ENCODE assay signal across 18 mouse cellular contexts in the genomic region with DNA sequence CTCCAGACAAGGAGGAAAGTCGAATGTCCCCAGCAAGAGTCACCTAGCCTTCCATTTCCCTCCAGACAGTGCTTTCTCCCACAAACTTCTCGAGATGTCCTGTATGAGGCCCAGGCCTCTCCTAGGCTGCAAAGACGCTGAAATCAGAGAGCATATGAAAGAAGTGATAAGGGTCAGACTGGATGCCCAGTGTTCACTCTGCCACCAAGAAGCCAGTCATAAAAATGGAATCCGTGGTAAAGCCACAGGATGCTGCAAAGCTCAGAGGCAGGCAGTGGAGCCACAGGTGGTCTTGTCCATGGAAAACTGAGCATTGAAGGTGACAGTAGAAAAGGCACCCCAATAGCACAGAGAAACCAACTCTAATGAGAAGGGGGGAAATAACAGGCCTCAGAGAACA. TPM values are rescaled to one million over a fixed set of nuclear protein-coding genes. Genes with fewer than 3 reads are reported as not detected.
DNase-seq lines count a peak whose midpoint lies in the region; ATAC-seq lines count a peak whose summit lies in the region.
"Had no signal": no experiment of that assay in that cellular context is flagged by ENCODE, and none has a peak within 500 bp of the region (broad histone marks: within the 10 kb centered on the region; RNA-seq: fewer than 3 reads in every experiment).

No protein-coding gene starts in this region.

- H3K4me3 ChIP-seq in forebrain, embryonic 11.5 days (ENCODE audit: low read depth, low read length): no peak overlapping the region
- H3K4me3 ChIP-seq in forebrain, embryonic 10.5 days: no peak overlapping the region
- H3K4me3 ChIP-seq in midbrain, embryonic 13.5 days (replicated peaks): no peak overlapping the region
- H3K4me3 ChIP-seq in midbrain, embryonic 10.5 days: no peak overlapping the region
- peak overlapping the region; percentile 78 for H3K4me3 ChIP-seq in forebrain, embryonic 16.5 days (replicated peaks; ENCODE audit: low read length)
- peak overlapping the region; percentile 83; the same call in 1 of the 2 replicates for H3K4me3 ChIP-seq in neural tube, embryonic 13.5 days
- H3K4me3 ChIP-seq: heart, embryonic 13.5 days; intestine, embryonic 15.5 days; myocyte had no signal

- H3K4me2 ChIP-seq in forebrain, embryonic 11.5 days (ENCODE audit: low read depth, low read length, severe bottlenecking): no peak overlapping the region
- peak overlapping the region; percentile 84 for H3K4me2 ChIP-seq in midbrain, embryonic 13.5 days (replicated peaks)
- peak overlapping the region; percentile 65 for H3K4me2 ChIP-seq in forebrain, embryonic 16.5 days (ENCODE audit: low read length)
- H3K4me2 ChIP-seq in neural tube, embryonic 13.5 days: peak overlapping the region; percentile 78
- H3K4me2 ChIP-seq: heart, embryonic 13.5 days; intestine, embryonic 15.5 days; liver, embryonic 11.5 days had no signal

- ATAC-seq in forebrain, embryonic 11.5 days (replicated peaks; ENCODE audit: low FRiP score): no peak
- no peak for ATAC-seq in midbrain, embryonic 13.5 days
- no peak for ATAC-seq in forebrain, embryonic 16.5 days
- ATAC-seq in neural tube, embryonic 13.5 days (ENCODE audit: low read depth): no peak
- ATAC-seq: intestine, embryonic 15.5 days had no signal

- peaks cover 5% of the 10 kb centered on the region; the same call in 1 of the 2 replicates for H3K4me1 ChIP-seq in forebrain, embryonic 11.5 days (replicated peaks; ENCODE audit: control insufficient read depth, insufficient read depth, low read length)
- peaks cover 28% of the 10 kb centered on the region for H3K4me1 ChIP-seq in forebrain, embryonic 10.5 days
- peaks cover 26% of the 10 kb centered on the region for H3K4me1 ChIP-seq in midbrain, embryonic 13.5 days (replicated peaks)
- peaks cover 27% of the 10 kb centered on the region for H3K4me1 ChIP-seq in midbrain, embryonic 10.5 days
- H3K4me1 ChIP-seq in forebrain, embryonic 16.5 days (replicated peaks; ENCODE audit: control insufficient read depth, insufficient read depth, low read length): peaks cover 33% of the 10 kb centered on the region
- peaks cover 37% of the 10 kb centered on the region for H3K4me1 ChIP-seq in neural tube, embryonic 13.5 days (replicated peaks)

- no peaks in the 10 kb centered on the region for H3K36me3 ChIP-seq in forebrain, embryonic 11.5 days (ENCODE audit: control insufficient read depth, insufficient read depth, low read length)
- H3K36me3 ChIP-seq in forebrain, embryonic 10.5 days (replicated peaks): no peaks in the 10 kb centered on the region
- H3K36me3 ChIP-seq in midbrain, embryonic 13.5 days: no peaks in the 10 kb centered on the region
- H3K36me3 ChIP-seq in midbrain, embryonic 10.5 days: no peaks in the 10 kb centered on the region
- H3K36me3 ChIP-seq in forebrain, embryonic 16.5 days (ENCODE audit: control insufficient read depth, insufficient read depth): no peaks in the 10 kb centered on the region
- no peaks in the 10 kb centered on the region for H3K36me3 ChIP-seq in neural tube, embryonic 13.5 days
- H3K36me3 ChIP-seq: heart, embryonic 13.5 days; intestine, embryonic 15.5 days had no signal

- peak; percentile 35 for DNase-seq in forebrain, embryonic 11.5 days (ENCODE audit: low spot score)
- DNase-seq in forebrain, embryonic 10.5 days (ENCODE audit: extremely low spot score, low spot score): no peak
- DNase-seq in midbrain, embryonic 10.5 days (ENCODE audit: low spot score): no peak
- no peak for DNase-seq in frontal cortex, postnatal 10 days (ENCODE audit: low spot score in 2 of 2)
- DNase-seq in lung, postnatal 4 days: no peak
- DNase-seq: cerebellum, adult 9-11 months; embryo, embryonic 11 days; kidney, adult 9 months; kidney, postnatal 25 days; lung, adult 18-20 months; thymus, postnatal 25 days had no signal

- WGBS in forebrain, embryonic 11.5 days: 68% methylated on average over 4 of the region's 4 CpGs
- WGBS in forebrain, embryonic 10.5 days: 71% methylated on average over 4 of the region's 4 CpGs
- 74% methylated on average over 4 of the region's 4 CpGs for WGBS in midbrain, embryonic 13.5 days
- WGBS in midbrain, embryonic 10.5 days: 65% methylated on average over 4 of the region's 4 CpGs
- WGBS in forebrain, embryonic 16.5 days: 76% methylated on average over 4 of the region's 4 CpGs
- WGBS in neural tube, embryonic 13.5 days: 75% methylated on average over 4 of the region's 4 CpGs

- H3K9me3 ChIP-seq in forebrain, embryonic 11.5 days (ENCODE audit: control insufficient read depth, low read length): no peaks in the 10 kb centered on the region
- no peaks in the 10 kb centered on the region for H3K9me3 ChIP-seq in forebrain, embryonic 10.5 days
- no peaks in the 10 kb centered on the region for H3K9me3 ChIP-seq in midbrain, embryonic 13.5 days
- H3K9me3 ChIP-seq in midbrain, embryonic 10.5 days (replicated peaks): no peaks in the 10 kb centered on the region
- no peaks in the 10 kb centered on the region for H3K9me3 ChIP-seq in forebrain, embryonic 16.5 days (ENCODE audit: control insufficient read depth, low read length)
- no peaks in the 10 kb centered on the region for H3K9me3 ChIP-seq in neural tube, embryonic 13.5 days
- H3K9me3 ChIP-seq: heart, embryonic 13.5 days; intestine, embryonic 15.5 days had no signal

- no peak overlapping the region for H3K9ac ChIP-seq in forebrain, embryonic 11.5 days (ENCODE audit: low read length)
- H3K9ac ChIP-seq in midbrain, embryonic 13.5 days (replicated peaks): no peak overlapping the region
- no peak overlapping the region for H3K9ac ChIP-seq in forebrain, embryonic 16.5 days (replicated peaks; ENCODE audit: low read depth, low read length)
- H3K9ac ChIP-seq in neural tube, embryonic 13.5 days: 0 out of 2 replicates have a peak overlapping the region, but pooled peaks have one; percentile 2
- H3K9ac ChIP-seq: heart, embryonic 13.5 days; intestine, embryonic 15.5 days had no signal

- H3K27me3 ChIP-seq in forebrain, embryonic 11.5 days (ENCODE audit: control insufficient read depth, insufficient read depth, low read length): peaks cover 10% of the 10 kb centered on the region; the same call in 1 of the 2 replicates
- H3K27me3 ChIP-seq in forebrain, embryonic 10.5 days (ENCODE audit: poor library complexity, severe bottlenecking): peaks cover 65% of the 10 kb centered on the region
- H3K27me3 ChIP-seq in midbrain, embryonic 13.5 days: peaks cover 43% of the 10 kb centered on the region
- H3K27me3 ChIP-seq in midbrain, embryonic 10.5 days (ENCODE audit: low read depth, poor library complexity, severe bottlenecking): peaks cover 65% of the 10 kb centered on the region
- no peaks in the 10 kb centered on the region; the same call in 1 of the 2 replicates for H3K27me3 ChIP-seq in forebrain, embryonic 16.5 days (replicated peaks; ENCODE audit: control insufficient read depth, insufficient read depth, low read length)
- H3K27me3 ChIP-seq in neural tube, embryonic 13.5 days: peaks cover 35% of the 10 kb centered on the region

- H3K27ac ChIP-seq in forebrain, embryonic 11.5 days (ENCODE audit: low read depth, low read length): no peak overlapping the region
- no peak overlapping the region for H3K27ac ChIP-seq in forebrain, embryonic 10.5 days
- H3K27ac ChIP-seq in midbrain, embryonic 13.5 days: no peak overlapping the region
- no peak overlapping the region for H3K27ac ChIP-seq in midbrain, embryonic 10.5 days (replicated peaks)
- no peak overlapping the region for H3K27ac ChIP-seq in forebrain, embryonic 16.5 days (ENCODE audit: low read length)
- no peak overlapping the region for H3K27ac ChIP-seq in neural tube, embryonic 13.5 days (replicated peaks)
- H3K27ac ChIP-seq: heart, embryonic 13.5 days; intestine, embryonic 15.5 days had no signal

RNA-seq across cellular contexts. Expression of gene D430041D05Rik, which starts 2.9 kb away (rescaled TPM):
- 2.5 and 2.6 TPM in 2 replicates for polyA plus RNA-seq in forebrain, embryonic 11.5 days (2014; fragmentation: Nextera tagmentation; extraction: Ambion mirVana)
- 0.90 and 1.1 TPM in 2 replicates for polyA plus RNA-seq in forebrain, embryonic 10.5 days (2016; fragmentation: Nextera tagmentation; extraction: Ambion mirVana)
- 5.5 and 6.4 TPM in 2 replicates for polyA plus RNA-seq in midbrain, embryonic 13.5 days (2015; fragmentation: Nextera tagmentation; extraction: Ambion mirVana)
- 0.95 and 1.5 TPM in 2 replicates for polyA plus RNA-seq in midbrain, embryonic 10.5 days (2016; fragmentation: Nextera tagmentation; extraction: Ambion mirVana)
- polyA plus RNA-seq in forebrain, embryonic 16.5 days (2015; fragmentation: Nextera tagmentation; extraction: Ambion mirVana): 13.7 and 14.9 TPM in 2 replicates
- polyA plus RNA-seq in neural tube, embryonic 13.5 days (2015; fragmentation: Nextera tagmentation; extraction: Ambion mirVana): 5.7 and 6.5 TPM in 2 replicates

Comparison
In these comparisons a context has a peak if more than half of its experiments do, and no peak if none do; other contexts are left out.
1. H3K4me3 ChIP-seq: peak in forebrain, embryonic 16.5 days (single experiment) and neural tube, embryonic 13.5 days (single experiment); none in forebrain, embryonic 11.5 days (single experiment), forebrain, embryonic 10.5 days (single experiment), midbrain, embryonic 13.5 days (single experiment) and midbrain, embryonic 10.5 days (single experiment).